Mouse (Mus musculus) embryo, embryonic 11.5 days (tissue): ENCODE measurements at regions not wholly inside any gene's neighbourhood (a gene's known extent, or its start where the extent isn't known, plus 50 kb on each side); places are given as distances from the start of the nearest gene placed in this dataset.
A peak's percentile ranks its signal among the peaks of the same experiment; 100 is the strongest.

Experiments used
- DNase-seq: peaks from one replicate; pipeline ENCODE4 v3.0.0-alpha.2; 2012; ENCODE audit warnings: low read depth, low spot score

DNA sequence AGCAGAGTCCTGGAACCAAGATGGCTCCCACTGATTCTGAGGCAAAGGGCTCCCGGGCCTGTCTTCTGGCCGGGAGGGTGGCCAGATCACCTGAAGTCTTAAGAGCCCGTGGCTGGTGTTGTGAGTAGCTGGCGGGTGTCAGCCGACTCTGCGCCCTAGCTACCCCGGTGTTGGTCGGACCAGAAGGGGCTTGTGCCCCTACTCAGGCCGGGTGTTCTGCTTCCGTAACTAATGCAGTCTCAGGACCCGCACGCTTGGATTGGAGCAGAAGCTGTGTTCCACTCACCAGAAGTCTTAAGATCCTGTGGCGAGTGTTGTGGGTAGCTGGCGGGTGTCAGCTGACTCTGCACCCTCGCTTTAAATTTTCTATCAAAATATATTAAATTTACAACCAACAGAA, 1285.3 kb upstream of the Cdh9 start:
- DNase-seq = no peak

DNA sequence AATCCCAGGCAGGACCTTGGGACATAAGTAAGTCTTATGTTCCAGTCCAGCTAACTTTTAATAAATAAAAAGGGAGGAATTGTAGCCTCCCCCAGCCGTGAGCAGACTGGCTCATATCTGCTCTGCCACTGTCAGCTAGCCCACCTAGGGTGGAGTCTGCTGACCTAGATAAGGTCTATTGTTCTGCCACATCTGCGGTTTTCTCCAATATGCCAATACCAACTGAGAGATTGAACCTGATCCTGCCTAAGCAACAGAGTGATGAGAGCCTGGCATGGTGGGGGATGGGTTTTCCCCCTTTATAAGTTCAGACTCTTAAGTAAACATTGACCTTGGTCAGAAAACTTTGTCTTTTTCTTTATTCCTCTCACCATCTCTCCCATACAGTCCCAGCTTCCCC, 1250.9 kb upstream of the Cdh9 start:
- no peak for DNase-seq

DNA sequence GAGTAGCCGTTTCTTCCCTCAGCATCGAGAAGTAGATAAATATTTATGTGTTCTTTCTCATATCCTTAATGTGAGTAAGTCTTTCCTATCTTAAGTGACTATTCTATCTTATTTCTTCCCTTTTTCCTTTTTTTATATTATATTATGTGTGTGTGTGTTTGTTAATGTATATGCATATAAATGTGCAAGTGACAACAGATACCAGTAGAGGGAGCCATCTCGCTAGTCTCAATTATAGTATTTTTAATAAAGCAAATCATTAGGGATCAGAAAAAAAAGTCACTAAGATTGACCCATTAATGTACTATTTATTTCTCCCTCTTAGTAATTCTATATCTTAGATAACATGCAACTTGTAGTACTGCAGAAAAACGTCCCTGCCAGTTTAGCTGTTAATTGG, 1228.3 kb upstream of the Cdh9 start:
- DNase-seq = no peak

DNA sequence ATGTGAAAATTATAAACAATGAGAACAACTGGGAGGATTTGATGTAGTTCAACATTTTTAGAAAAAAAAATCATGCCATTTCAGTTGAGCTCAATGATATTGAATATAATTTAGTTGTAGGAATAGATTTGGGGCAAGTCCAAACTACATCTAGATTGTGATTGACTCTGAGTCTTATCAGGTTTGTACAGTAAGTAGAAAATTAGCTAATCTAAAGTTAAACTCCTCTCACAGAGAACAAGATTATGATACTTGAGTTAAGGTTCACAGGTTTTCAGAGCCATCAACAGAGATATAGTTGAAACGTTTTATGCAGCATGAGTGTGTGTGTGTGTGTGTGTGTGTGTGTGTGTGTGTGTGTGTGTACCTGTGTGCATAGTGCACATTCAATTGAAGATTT, 1189.6 kb upstream of the Cdh9 start:
- DNase-seq = no peak

DNA sequence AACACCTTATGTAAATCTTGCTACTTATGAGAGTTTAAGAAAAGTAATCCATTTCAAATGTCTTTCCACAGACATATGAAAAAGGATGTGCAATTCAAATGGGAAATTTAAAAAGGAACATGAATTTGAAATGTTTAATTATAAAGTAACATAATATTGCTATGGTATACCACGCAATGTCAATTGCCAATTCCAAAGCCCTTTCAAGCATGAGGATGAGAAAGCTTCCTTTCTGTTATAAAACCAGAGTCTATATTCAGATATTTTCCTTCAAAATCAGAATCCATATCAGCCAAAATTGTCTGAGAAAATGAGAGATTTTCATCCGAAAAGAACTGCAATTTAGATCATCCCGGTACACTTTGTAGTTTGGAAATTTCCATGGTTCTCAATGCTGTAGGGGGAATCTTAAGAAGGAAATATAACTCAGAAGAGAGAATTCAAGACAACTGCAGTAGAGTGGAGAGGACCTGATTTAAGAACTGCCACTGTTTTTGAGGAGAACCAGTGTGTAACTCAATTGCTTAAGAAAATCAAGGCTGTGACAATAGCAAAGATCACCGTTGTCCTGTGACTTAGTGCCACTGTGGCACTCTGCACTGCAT, 1169.3 kb upstream of the Cdh9 start:
- no peak for DNase-seq

DNA sequence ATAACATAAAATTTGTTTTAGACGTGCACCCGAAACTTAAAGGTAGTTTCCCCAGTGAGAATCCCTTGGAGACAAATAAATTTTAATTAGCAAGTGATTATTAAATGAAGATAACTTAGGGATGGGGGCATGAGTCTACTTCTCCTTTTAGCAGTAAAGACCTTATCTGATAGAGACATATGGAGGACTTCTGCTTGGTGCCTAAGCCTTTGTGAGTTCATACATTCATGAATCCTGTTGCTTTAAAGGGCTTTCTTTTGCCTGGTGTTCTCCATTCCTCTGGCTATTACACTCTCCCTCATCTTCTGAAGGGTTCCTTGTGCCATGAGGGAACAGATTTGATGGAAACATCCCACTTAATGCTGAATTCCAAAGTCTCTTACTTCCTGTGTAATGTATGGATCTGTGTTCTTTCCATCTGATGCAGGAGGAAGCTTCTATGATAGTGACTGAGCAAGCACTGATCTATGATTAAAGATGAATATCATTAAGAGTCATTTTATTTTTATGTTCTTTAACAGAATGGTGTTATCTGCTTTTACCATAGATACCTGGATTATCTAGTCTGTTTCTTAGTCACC, 1146.2 kb upstream of the Cdh9 start:
- no peak for DNase-seq

DNA sequence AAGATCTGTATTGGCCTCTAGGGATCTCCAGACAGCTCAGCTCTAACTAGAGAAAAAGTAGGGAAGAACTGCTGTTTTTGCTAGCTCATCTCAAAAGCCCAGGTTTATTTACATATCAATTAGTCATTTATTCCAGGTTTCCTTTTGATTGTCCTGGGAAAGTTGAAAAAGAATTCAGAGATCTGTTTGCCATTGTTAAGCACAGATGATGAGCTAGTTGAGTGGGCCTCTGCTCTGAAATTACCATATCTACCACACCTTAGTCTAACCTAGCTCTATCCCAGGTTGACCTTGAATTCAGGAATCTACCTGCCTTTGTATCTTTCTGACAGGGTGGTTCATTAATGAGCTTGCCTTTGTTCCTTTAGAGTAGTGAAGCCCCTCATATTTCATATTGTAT, 1110.6 kb upstream of the Cdh9 start:
- DNase-seq = no peak

DNA sequence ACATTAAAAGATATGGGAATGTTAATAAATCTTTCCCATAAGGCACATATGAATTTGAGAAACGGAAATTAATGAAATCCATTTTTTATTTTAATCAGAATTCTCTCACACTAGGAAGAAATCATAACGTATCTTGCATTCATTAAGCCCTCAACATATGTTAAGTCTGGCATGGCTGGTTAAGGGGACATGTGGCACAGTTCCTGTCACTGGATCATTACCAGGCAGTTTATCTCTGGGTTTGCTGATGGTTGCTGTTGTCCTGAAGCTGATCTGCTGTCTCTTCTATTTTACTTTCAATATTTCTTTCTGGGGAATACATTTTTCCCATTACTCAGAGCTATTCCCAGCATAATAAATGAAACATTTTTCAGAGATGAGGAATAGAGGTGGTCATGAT, 1099.3 kb upstream of the Cdh9 start:
- DNase-seq = no peak

DNA sequence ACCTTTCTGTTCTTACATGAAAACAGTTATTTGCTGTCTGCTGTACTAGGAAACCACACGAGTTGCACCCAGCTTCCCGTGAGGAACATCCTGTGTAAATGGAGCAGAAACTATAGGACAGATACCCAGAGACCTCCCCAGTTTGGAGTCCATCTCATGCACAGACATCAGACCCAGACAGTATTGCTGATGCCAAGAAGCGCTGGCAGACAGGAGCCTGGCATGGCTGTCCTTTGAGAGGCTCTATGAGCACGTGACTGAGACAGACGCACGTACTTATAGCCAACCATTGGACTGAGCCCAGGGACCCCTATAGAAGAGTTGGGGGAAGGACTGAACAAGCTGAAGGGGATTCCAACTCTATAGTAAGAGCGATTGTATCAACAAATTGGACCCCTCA, 1098.3 kb upstream of the Cdh9 start:
- no peak for DNase-seq

DNA sequence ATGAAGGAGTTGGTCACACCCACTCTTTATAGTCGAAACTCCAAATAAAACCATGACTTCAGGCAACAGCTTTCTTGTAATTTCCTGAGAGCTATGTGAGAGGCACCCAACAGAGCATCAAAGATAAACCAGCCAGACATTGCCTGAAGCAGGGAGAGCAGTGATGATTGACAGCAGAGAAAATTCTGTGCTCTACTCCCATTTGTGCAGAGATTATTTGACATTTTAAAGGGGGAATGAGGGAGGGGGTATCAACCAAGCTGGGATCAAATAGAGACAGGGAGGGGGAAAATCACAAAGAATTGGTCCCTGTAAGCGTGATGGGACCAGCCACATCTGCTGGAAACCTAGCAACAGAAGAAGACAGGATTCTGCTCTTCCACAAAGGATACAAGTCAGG, 1091.4 kb upstream of the Cdh9 start:
- no peak for DNase-seq

DNA sequence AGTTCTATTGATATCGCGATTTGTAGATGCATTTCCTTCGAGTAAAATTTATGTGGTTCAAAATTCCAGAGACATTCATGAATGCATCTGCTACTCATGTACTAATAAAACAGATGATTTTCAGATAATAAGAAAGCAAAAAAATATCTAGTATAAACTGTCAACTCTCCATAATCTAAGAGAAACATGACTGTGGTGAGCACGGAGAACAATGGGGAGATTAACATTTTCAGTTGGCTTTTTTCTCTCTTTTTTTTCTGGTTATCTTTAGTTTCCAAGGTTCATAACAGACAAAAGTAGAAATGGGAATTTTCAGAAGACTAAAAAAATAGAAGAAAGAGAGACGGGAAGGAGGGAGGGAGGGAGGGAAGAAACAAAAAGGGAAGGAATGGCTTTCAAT, 1079.8 kb upstream of the Cdh9 start:
- DNase-seq = no peak

DNA sequence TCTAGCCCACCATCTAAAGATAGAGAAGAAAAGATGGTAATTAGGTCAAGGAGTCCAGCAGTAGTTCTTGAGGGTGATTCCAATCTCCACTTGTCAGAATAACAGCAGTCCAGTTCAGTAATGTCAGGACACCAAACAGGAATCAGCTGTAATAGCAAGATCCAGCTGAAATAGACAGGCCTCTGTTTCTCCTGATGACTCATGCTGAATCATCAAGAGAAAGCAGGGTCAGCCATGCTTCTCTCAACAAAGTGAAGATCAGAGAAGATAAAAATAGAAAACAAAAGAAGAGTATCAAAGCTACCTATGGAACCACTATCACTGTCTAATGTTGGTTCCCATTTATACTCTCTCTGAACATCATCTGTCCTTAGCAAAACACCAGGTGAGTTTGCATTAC, 1061.8 kb upstream of the Cdh9 start:
- no peak for DNase-seq

DNA sequence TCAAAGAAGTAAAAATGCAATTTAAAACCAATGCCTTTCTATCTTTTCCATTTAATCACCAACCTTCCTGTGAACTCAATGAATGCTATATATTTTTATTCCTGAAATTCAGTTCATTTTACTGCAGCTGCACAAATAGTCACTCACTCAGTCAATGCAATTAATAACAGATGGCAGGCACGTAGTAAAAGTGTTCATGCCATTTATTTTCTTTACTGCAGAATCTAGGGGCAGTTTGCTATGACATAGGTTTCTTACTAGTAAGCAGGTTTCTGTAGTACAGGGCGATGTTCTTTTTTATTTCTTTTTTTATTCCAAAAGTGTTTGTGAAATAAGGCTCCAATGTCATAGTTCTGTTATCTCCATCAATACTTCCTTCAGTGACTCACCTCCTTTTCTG, 1035.8 kb upstream of the Cdh9 start:
- peak; percentile 3 for DNase-seq

DNA sequence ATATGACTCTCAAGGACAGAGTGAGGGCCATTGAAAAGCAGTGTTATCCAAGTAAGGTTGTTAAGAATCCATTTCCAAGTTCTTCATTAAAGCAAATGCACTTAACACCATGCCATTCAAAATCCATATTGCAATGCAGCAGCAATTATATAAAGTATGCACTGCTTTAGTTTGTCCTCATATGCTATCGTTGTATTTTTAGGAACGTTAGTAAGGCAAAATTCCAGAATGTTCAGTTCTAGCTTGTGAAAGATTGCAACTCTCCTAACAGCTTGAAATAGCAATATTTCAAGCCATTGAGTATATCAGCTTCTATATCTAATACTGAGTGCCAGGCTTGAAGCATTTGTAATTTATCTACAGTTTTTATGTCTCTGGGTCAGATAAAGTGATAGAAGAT, 1011.9 kb upstream of the Cdh9 start:
- no peak for DNase-seq

DNA sequence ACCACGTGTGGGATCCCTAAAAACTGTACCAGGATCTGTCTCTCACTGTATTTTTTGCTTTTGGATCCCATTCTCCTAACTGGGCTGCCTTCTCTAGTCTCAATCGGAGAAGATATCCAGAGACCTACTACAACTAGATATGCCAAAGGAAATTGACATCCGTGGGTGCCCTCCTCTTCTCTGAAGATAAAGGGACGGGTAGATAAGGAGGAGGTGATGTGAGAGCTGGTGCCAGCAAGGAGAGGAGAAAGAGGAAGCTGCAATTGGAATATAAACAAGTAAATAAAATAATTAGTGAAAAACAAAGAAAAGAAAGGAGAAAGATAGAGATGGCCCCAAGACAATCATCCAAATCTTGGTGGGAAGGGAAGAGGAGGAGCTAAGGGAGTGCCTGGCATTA, 986.6 kb upstream of the Cdh9 start:
- no peak for DNase-seq

DNA sequence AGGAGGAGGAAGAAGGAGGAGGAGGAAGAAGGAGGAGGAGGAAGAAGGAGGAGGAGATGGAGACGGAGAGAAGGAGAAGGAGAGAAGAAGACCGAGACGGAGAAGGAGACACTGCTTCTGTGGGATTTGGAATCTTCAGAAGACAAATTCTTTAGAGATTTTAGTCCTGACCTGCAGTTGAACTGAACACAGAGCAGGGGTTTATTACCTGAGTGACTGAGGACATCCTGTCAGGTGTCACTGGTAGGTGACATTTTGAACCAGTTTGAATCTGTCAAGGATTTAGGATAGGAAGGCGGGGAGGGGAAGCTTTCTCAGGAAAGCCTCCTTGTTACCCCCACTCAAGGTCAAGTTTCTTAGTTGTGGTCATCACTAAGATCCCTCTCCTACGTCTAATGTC, 985.5 kb upstream of the Cdh9 start:
- no peak for DNase-seq
